Mouse (Mus musculus): ENCODE data around the gene Tmem178b. TPM values are rescaled to one million over a fixed set of nuclear protein-coding genes. Genes with fewer than 3 reads are reported as not detected.

Gene Tmem178b
- polyA plus RNA-seq, 1 experiment from 2014 or later, result 29.8 TPM

- H3K4me1 ChIP-seq (replicated peaks), result 0 out of 2 replicates have a peak, but pooled peaks cover 7% of the 10 kb centered on the region
- H3K4me3 ChIP-seq (replicated peaks), result no peak overlapping the region
- H3K9me3 ChIP-seq, result no peaks in the 10 kb centered on the region
- no peak for ATAC-seq
- no peak overlapping the region for H3K9ac ChIP-seq (replicated peaks)
- H3K4me2 ChIP-seq (replicated peaks), result no peak overlapping the region
- H3K27me3 ChIP-seq, result no peaks in the 10 kb centered on the region
- H3K27ac ChIP-seq, result no peak overlapping the region
- H3K36me3 ChIP-seq, result peaks cover 13% of the 10 kb centered on the region; the same call in 1 of the 2 replicates
Observed at GRCm38 (mm10) chr6:40249939-40250338, 376.9 kb downstream of the Tmem178b start.

DNA sequence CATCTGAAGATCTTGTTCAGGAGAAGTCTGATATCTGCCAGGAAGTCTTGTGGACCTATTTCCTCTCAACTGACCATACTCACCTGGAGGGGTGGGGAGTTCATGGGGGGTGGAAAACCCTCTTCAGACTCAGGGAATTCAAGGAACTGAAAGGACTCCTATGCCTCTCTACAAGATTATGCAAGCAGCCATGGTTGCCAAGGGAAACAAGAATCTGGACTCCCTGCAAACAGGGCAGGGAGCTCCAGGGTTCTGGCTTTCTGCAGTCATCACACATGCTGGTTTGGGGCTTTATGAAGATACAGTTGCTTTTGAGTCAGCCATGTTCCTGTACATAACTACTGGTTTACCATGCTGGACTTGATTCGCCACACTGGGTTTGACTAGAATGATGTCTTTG, 390.6 kb downstream of the Tmem178b start:
- Histone ChIP-seq H3K27me3 (no peaks in the 10 kb centered on the region), H3K4me1 (replicated peaks) (no peaks in the 10 kb centered on the region), H3K36me3 (no peaks in the 10 kb centered on the region), H3K4me3 (replicated peaks) (no peak overlapping the region), H3K27ac (no peak overlapping the region), H3K4me2 (replicated peaks) (no peak overlapping the region), H3K9me3 (no peaks in the 10 kb centered on the region), H3K9ac (replicated peaks) (no peak overlapping the region)
- WGBS, result 94% methylated on average over 1 of the region's 1 CpGs
- ATAC-seq, result no peak

GRCm38 (mm10) chr6:40300707-40301106, 427.6 kb downstream of the Tmem178b start:
- Histone ChIP-seq H3K27me3 (no peaks in the 10 kb centered on the region), H3K4me1 (replicated peaks) (no peaks in the 10 kb centered on the region), H3K36me3 (no peaks in the 10 kb centered on the region), H3K9me3 (no peaks in the 10 kb centered on the region), H3K4me2 (replicated peaks) (no peak overlapping the region), H3K27ac (no peak overlapping the region), H3K4me3 (replicated peaks) (no peak overlapping the region), H3K9ac (replicated peaks) (no peak overlapping the region)
- ATAC-seq, result no peak
- 83% methylated on average over 5 of the region's 5 CpGs for WGBS

GRCm38 (mm10) chr6:40303379-40303778, 430.3 kb downstream of the Tmem178b start:
- H3K9ac ChIP-seq (replicated peaks), result no peak overlapping the region
- H3K27me3 ChIP-seq, result no peaks in the 10 kb centered on the region
- H3K4me1 ChIP-seq (replicated peaks), result no peaks in the 10 kb centered on the region
- no peak overlapping the region for H3K4me2 ChIP-seq (replicated peaks)
- WGBS, result 13% methylated on average over 6 of the region's 6 CpGs
- no peak overlapping the region for H3K4me3 ChIP-seq (replicated peaks)
- H3K9me3 ChIP-seq, result no peaks in the 10 kb centered on the region
- no peaks in the 10 kb centered on the region for H3K36me3 ChIP-seq
- no peak overlapping the region for H3K27ac ChIP-seq
- ATAC-seq, result peak; percentile 71

Other genes with a start within 250 kb of the Tmem178b start
- 23.2 and 23.9 TPM in 2 replicates for gene Braf, start 147.8 kb upstream of the Tmem178b start, polyA plus RNA-seq (2015; fragmentation: Nextera tagmentation; extraction: Ambion mirVana)
- 208 and 229 TPM in 2 replicates for gene Mrps33, start 62.3 kb upstream of the Tmem178b start, polyA plus RNA-seq (2015; fragmentation: Nextera tagmentation; extraction: Ambion mirVana)

All from midbrain, embryonic 13.5 days (tissue).